Mouse (Mus musculus) stomach, embryonic 16.5 days (tissue): Measurements from ENCODE around the gene Ap3b1. TPM values are rescaled to one million over a fixed set of nuclear protein-coding genes. Genes with fewer than 3 reads are reported as not detected.

Experiments used
- ATAC-seq: fragments of 200-750 bp; cut with Nextera tagmentation; 2 replicates; pipeline ENCODE4 v1.8.0; 2017; ENCODE audit warnings: moderate number of reproducible peaks, moderate TSS enrichment; ENCODE audit not compliant: insufficient read depth, low FRiP score
- H3K27ac ChIP-seq: fragments of 300-500 bp; sonication (generic); 2 replicates; pipeline ENCODE4 v1.5.1; 2014; ENCODE audit warnings: low read length
- H3K27me3 ChIP-seq: fragments of 300-500 bp; sonication (generic); 2 replicates; pipeline ENCODE4 v1.6.1; 2014; ENCODE audit warnings: low read length, control low read depth, mixed read lengths; ENCODE audit not compliant: control insufficient read depth, insufficient read depth
- H3K36me3 ChIP-seq: fragments of 300-500 bp; sonication (generic); 2 replicates; pipeline ENCODE4 v1.6.1; 2014; ENCODE audit warnings: low read length; ENCODE audit not compliant: control insufficient read depth, insufficient read depth
- H3K4me1 ChIP-seq: fragments of 300-500 bp; sonication (generic); 2 replicates; pipeline ENCODE4 v1.6.1; 2014; ENCODE audit warnings: low read length, control low read depth, mixed read lengths; ENCODE audit not compliant: control insufficient read depth, insufficient read depth
- H3K4me2 ChIP-seq: fragments of 300-500 bp; sonication (generic); 2 replicates; pipeline ENCODE4 v1.6.1; 2014; ENCODE audit warnings: low read depth, low read length, mixed read lengths
- H3K4me3 ChIP-seq: fragments of 300-500 bp; sonication (generic); replicated peaks from 2 replicates; pipeline ENCODE4 v1.5.1; 2014; ENCODE audit warnings: mild to moderate bottlenecking, low read length
- H3K9ac ChIP-seq: fragments of 300-500 bp; sonication (generic); 2 replicates; pipeline ENCODE4 v1.6.1; 2014; ENCODE audit warnings: low read length
- H3K9me3 ChIP-seq: fragments of 300-500 bp; sonication (generic); replicated peaks from 2 replicates; pipeline ENCODE4 v1.6.1; 2016; ENCODE audit warnings: low read length, control low read depth; ENCODE audit not compliant: control insufficient read depth
- WGBS: fragments of 180-500 bp; shearing (Covaris S2); extraction: QIAGEN DNeasy Blood & Tissue Kit; methylation state at CpG from one replicate; pipeline ENCODE4 v1.1.7; 2014; 5-methylcytosine and 5-hydroxymethylcytosine counted together
- polyA plus RNA-seq: library from polyadenylated mRNA; unstranded; fragments of >200 nt; fragmentation: Nextera tagmentation; extraction: Ambion mirVana; gene quantifications from 2 replicates; pipeline ENCODE4 v1.2.1, GENCODE M21; 2015

The Ap3b1 gene
- polyA plus RNA-seq, 1 experiment from 2014 or later = 47.3 TPM

GRCm38 (mm10) chr13:94567739-94568138, 209.0 kb downstream of the Ap3b1 start:
- no peak for ATAC-seq
- WGBS = 74% methylated on average over 6 of the region's 6 CpGs
- H3K27ac ChIP-seq = no peak overlapping the region
- H3K9ac ChIP-seq = no peak overlapping the region
- H3K4me1 ChIP-seq = no peaks in the 10 kb centered on the region
- H3K4me2 ChIP-seq = no peak overlapping the region
- H3K27me3 ChIP-seq = no peaks in the 10 kb centered on the region
- H3K36me3 ChIP-seq = no peaks in the 10 kb centered on the region
- no peak overlapping the region for H3K4me3 ChIP-seq
- H3K9me3 ChIP-seq = no peaks in the 10 kb centered on the region

- no peak for ATAC-seq
- 86% methylated on average over 10 of the region's 10 CpGs for WGBS
- no peaks in the 10 kb centered on the region for H3K4me1 ChIP-seq
- no peak overlapping the region for H3K4me3 ChIP-seq
- no peaks in the 10 kb centered on the region for H3K9me3 ChIP-seq
- H3K27ac ChIP-seq = no peak overlapping the region
- H3K4me2 ChIP-seq = no peak overlapping the region
- H3K9ac ChIP-seq = no peak overlapping the region
- peaks cover 5% of the 10 kb centered on the region; the same call in 1 of the 2 replicates for H3K27me3 ChIP-seq
- H3K36me3 ChIP-seq = no peaks in the 10 kb centered on the region
Observed at GRCm38 (mm10) chr13:94571001-94571400, 212.2 kb downstream of the Ap3b1 start.

- H3K4me2 ChIP-seq = no peak overlapping the region
- H3K9ac ChIP-seq = no peak overlapping the region
- H3K27me3 ChIP-seq = peaks cover 8% of the 10 kb centered on the region
- no peak for ATAC-seq
- H3K27ac ChIP-seq = no peak overlapping the region
- H3K4me1 ChIP-seq = no peaks in the 10 kb centered on the region
- H3K36me3 ChIP-seq = no peaks in the 10 kb centered on the region
- H3K4me3 ChIP-seq = no peak overlapping the region
- no peaks in the 10 kb centered on the region for H3K9me3 ChIP-seq
- 83% methylated on average over 8 of the region's 8 CpGs for WGBS
Observed at GRCm38 (mm10) chr13:94573356-94573755, 214.6 kb downstream of the Ap3b1 start.

DNA sequence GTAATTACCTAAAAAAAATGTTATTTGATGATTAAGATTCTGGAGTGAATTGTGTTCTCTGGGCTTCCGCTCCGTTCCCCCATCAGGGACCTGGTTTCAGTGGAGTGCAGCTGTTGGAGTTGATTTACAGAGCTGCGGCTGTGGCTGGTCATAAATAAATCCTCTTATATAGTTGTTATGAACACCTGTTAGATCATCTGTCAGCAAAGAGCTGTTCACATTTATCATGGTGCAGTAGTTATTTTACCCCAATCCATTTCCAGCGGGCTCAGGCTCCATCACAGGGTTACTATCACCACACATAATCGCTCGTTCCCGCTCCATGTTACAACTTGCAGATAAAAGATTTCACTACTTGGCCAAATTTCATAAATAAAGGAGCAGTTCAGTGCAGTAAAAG, 215.1 kb downstream of the Ap3b1 start:
- Histone ChIP-seq H3K27ac (no peak overlapping the region), H3K9ac (no peak overlapping the region), H3K4me3 (no peak overlapping the region), H3K4me1 (no peaks in the 10 kb centered on the region), H3K27me3 (peaks cover 8% of the 10 kb centered on the region), H3K9me3 (no peaks in the 10 kb centered on the region), H3K36me3 (no peaks in the 10 kb centered on the region), H3K4me2 (no peak overlapping the region)
- no peak for ATAC-seq
- WGBS = 68% methylated on average over 7 of the region's 7 CpGs

DNA sequence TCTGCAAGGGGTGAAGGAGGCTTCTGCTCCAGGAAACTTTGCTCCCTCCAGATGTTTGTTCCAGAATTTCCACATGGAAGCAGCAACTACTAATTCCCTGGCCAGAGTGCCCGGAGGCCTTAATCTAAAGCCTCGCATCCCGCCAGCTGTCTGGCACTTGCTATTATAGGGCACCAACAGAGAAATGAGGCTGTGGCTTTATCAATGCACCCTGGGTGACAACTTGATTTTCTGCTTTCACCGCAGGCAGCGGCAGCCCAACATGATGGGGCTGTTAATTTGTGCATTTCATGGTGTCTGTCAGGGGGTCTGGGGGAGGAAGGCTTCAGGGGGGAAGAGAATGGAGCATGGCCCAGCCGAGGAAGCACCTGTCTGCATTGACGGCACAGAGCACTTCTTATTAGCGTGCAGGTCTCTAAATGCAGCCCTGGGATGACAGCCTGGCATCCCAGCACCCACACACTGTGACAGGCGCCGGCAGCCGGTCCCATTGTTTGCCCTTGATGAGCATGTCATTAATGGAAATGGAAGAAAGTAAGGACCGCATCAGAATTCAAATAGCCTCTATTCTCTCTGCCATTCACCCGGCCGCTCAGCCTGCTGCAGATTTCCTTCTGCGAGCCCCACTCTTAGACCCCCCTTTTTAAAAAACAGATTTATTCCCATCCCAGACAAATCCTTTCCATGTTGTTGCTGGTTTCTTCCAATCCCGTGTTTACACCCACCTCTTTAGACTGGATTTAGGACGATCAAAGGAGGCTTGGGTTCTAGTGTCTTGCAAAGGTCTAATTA, 217.0 kb downstream of the Ap3b1 start:
- H3K27me3 ChIP-seq = peaks cover 8% of the 10 kb centered on the region
- no peak overlapping the region for H3K27ac ChIP-seq
- no peak overlapping the region for H3K9ac ChIP-seq
- no peaks in the 10 kb centered on the region for H3K4me1 ChIP-seq
- 49% methylated on average over 17 of the region's 17 CpGs for WGBS
- ATAC-seq = no peak
- H3K4me2 ChIP-seq = no peak overlapping the region
- H3K36me3 ChIP-seq = no peaks in the 10 kb centered on the region
- H3K4me3 ChIP-seq = no peak overlapping the region
- no peaks in the 10 kb centered on the region for H3K9me3 ChIP-seq

GRCm38 (mm10) chr13:94576399-94577176, 217.8 kb downstream of the Ap3b1 start:
- H3K4me2 ChIP-seq = no peak overlapping the region
- WGBS = 43% methylated on average over 22 of the region's 22 CpGs
- no peak overlapping the region for H3K4me3 ChIP-seq
- H3K27me3 ChIP-seq = peaks cover 8% of the 10 kb centered on the region
- H3K9ac ChIP-seq = no peak overlapping the region
- ATAC-seq = no peak
- H3K4me1 ChIP-seq = no peaks in the 10 kb centered on the region
- H3K36me3 ChIP-seq = no peaks in the 10 kb centered on the region
- no peak overlapping the region for H3K27ac ChIP-seq
- H3K9me3 ChIP-seq = no peaks in the 10 kb centered on the region

DNA sequence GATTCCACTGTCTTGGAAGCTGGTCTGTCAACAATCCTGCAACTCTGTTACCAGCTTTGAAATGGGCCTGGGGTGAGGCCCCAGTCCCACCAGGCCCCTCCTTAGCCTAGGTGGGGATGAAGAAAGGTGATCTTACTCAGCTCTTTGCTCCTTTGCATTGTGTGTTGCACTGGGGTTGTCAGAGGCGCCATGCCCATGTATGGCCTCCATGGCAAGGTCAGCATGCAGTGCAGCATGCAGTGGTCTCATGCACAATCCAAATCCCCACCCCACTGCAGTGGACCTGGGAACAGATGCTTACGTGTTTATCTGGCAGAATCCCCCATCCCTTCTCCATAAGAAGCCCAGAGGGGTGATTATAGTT, 218.4 kb downstream of the Ap3b1 start:
- Histone ChIP-seq H3K4me1 (no peaks in the 10 kb centered on the region), H3K36me3 (no peaks in the 10 kb centered on the region), H3K9me3 (no peaks in the 10 kb centered on the region), H3K27me3 (peaks cover 8% of the 10 kb centered on the region), H3K4me3 (no peak overlapping the region), H3K27ac (no peak overlapping the region), H3K9ac (no peak overlapping the region), H3K4me2 (no peak overlapping the region)
- 70% methylated on average over 2 of the region's 2 CpGs for WGBS
- no peak for ATAC-seq

DNA sequence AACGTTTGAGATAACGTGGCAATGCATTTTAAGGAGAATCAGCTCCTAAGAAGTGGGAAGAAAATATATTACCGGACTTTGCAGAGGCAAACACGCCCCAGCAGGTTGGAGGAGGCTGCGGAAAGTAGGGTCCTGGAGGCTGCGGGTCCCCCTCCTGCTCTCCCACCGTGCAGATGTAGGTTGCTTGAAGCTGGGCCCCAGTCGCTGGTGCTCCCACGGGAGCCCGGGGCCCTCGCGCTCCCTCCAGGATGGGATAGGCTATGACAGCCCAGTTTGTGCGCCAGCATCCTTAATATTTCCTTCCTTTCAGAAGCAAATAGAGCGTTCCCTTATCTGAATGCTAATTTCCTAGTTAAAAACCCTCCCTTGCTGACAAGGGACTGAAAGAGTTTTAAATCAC, 236.5 kb downstream of the Ap3b1 start:
- no peak for ATAC-seq
- Histone ChIP-seq H3K27ac (no peak overlapping the region), H3K9ac (no peak overlapping the region), H3K4me1 (peaks cover 3% of the 10 kb centered on the region; the same call in 1 of the 2 replicates), H3K36me3 (no peaks in the 10 kb centered on the region), H3K4me2 (no peak overlapping the region), H3K9me3 (no peaks in the 10 kb centered on the region), H3K27me3 (peaks cover 49% of the 10 kb centered on the region), H3K4me3 (no peak overlapping the region)
- WGBS = 9% methylated on average over 14 of the region's 14 CpGs

- no peak overlapping the region for H3K27ac ChIP-seq
- no peak overlapping the region for H3K9ac ChIP-seq
- H3K9me3 ChIP-seq = no peaks in the 10 kb centered on the region
- WGBS = 2% methylated on average over 37 of the region's 38 CpGs
- H3K36me3 ChIP-seq = no peaks in the 10 kb centered on the region
- peaks cover 3% of the 10 kb centered on the region; the same call in 1 of the 2 replicates for H3K4me1 ChIP-seq
- H3K4me3 ChIP-seq = peak overlapping the region; percentile 23
- H3K27me3 ChIP-seq = peaks cover 49% of the 10 kb centered on the region
- no peak for ATAC-seq
- peak overlapping the region; percentile 43 for H3K4me2 ChIP-seq
Observed at GRCm38 (mm10) chr13:94595701-94596361, 237.1 kb downstream of the Ap3b1 start.
